Mouse (Mus musculus) spleen, embryonic (tissue): ENCODE measurements around the gene Klhl10.

Experiments used
- CTCF ChIA-PET: fragments of 350-600 bp; sonication (Branson Sonifier 250); formaldehyde crosslinking; loops from one replicate; lab custom pipeline; 2022; lab: Charles Lee

Klhl10 gene

GRCm38 (mm10) chr11:100441797-100442196 is at the start of gene Klhl10, which contains the start of gene Nt5c3b:
Gene Klhl10, plus strand, starts transcription at chr11:100441917.
Gene Nt5c3b, minus strand, starts transcription at chr11:100441808.
- CTCF ChIA-PET: interaction anchor here (0.7 kb wide), 2 partner anchors 39 to 181 kb away, joined by 10 to 22 read pairs; no protein-coding TSS in a partner anchor

- CTCF ChIA-PET: no interaction called here
These were observed 48.8 kb upstream of the Klhl10 start for GRCm38 (mm10) chr11:100392958-100393357.

GRCm38 (mm10) chr11:100393733-100394132 is 48.0 kb upstream of the Klhl10 start:
- CTCF ChIA-PET: no interaction called here

GRCm38 (mm10) chr11:100394353-100395074 is 47.2 kb upstream of the Klhl10 start:
- CTCF ChIA-PET: no interaction called here

- CTCF ChIA-PET: interaction anchor here (0.7 kb wide), 1 partner anchor 41 kb away, joined by 18 read pairs; no protein-coding TSS in a partner anchor
These were observed 46.5 kb upstream of the Klhl10 start for GRCm38 (mm10) chr11:100395200-100395599.

- CTCF ChIA-PET: no interaction called here
These were observed 45.7 kb upstream of the Klhl10 start for GRCm38 (mm10) chr11:100395861-100396631.

GRCm38 (mm10) chr11:100396886-100397599 is 44.7 kb upstream of the Klhl10 start:
- CTCF ChIA-PET: no interaction called here

- CTCF ChIA-PET: no interaction called here
These were observed 43.9 kb upstream of the Klhl10 start, which contains the start of gene Jup for GRCm38 (mm10) chr11:100397600-100398389. Gene Jup, minus strand, starts transcription at chr11:100397763.

- CTCF ChIA-PET: no interaction called here
These were observed 43.2 kb upstream of the Klhl10 start for GRCm38 (mm10) chr11:100398517-100398916.

- CTCF ChIA-PET: no interaction called here
These were observed 42.4 kb upstream of the Klhl10 start for GRCm38 (mm10) chr11:100399320-100399719.

- CTCF ChIA-PET: no interaction called here
These were observed 41.8 kb upstream of the Klhl10 start for GRCm38 (mm10) chr11:100399727-100400538.

GRCm38 (mm10) chr11:100400842-100401241 is 40.9 kb upstream of the Klhl10 start:
- CTCF ChIA-PET: interaction anchor here (0.6 kb wide), 1 partner anchor 741 kb away, joined by 4 read pairs; no protein-coding TSS in a partner anchor

- CTCF ChIA-PET: interaction anchor here (0.5 kb wide), 1 partner anchor 41 kb away, joined by 7 read pairs; no protein-coding TSS in a partner anchor
These were observed 39.5 kb upstream of the Klhl10 start for GRCm38 (mm10) chr11:100402240-100402639.

GRCm38 (mm10) chr11:100402682-100403081 is 39.0 kb upstream of the Klhl10 start:
- CTCF ChIA-PET: interaction anchor here (0.5 kb wide), 1 partner anchor 42 kb away, joined by 7 read pairs; no protein-coding TSS in a partner anchor

GRCm38 (mm10) chr11:100403445-100404134 is 38.1 kb upstream of the Klhl10 start:
- CTCF ChIA-PET: no interaction called here

GRCm38 (mm10) chr11:100404456-100405074 is 37.2 kb upstream of the Klhl10 start:
- CTCF ChIA-PET: no interaction called here

- CTCF ChIA-PET: no interaction called here
These were observed 35.4 kb upstream of the Klhl10 start for GRCm38 (mm10) chr11:100406273-100406672.

GRCm38 (mm10) chr11:100406995-100407705 is 34.6 kb upstream of the Klhl10 start:
- CTCF ChIA-PET: no interaction called here
